Mouse (Mus musculus): ENCODE measurements around the gene AC124108.1.

AC124108.1 gene

DNA sequence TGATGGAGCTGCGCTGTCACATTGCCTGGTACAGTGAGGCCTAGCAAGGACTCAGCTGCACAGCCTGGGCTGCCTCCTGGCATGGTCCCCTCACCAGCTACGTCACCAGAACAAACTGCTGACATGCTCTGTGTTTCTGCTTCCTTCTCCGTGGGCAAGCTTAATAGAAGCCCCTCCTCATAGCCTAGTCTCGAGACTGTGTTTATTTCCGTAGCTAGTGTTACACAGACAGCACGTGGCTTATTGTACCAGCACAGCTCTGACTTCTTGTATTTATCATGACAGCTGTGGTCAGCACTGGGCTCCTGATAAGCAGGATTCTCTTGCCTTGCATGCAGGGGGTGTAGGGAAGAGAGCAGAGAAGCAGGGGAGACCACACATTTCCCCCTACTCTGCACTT, 54.9 kb downstream of the AC124108.1 start:
- no peak for DNase-seq (ENCODE audit: low spot score)

- DNase-seq (ENCODE audit: low spot score), result no peak
Observed at GRCm38 (mm10) chr1:132246641-132247040, 55.4 kb downstream of the AC124108.1 start.

DNA sequence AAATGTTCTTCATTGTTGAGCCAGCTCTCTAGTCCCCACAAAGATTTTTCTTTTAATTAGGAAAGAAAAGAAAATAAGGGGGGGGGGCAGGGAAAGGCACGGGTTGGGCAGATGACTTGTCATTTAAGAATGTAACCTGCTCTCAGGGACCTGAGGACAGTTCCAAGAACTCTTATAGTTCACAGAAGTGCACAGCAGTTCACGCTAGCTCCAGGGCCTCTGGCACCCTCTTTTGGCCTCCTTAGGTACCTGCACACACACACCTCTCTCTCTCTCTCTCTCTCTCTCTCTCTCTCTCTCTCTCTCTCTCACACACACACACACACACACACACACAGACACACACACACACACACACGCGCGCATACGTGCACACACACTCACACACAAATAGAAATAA, 63.2 kb downstream of the AC124108.1 start:
- DNase-seq (ENCODE audit: low spot score), result no peak

Data from embryo, embryonic 10.5 days (tissue).